Mouse (Mus musculus) C2C12 (cell line): ENCODE results near the gene Mafb.

Source experiments
- CTCF ChIP-seq: IDR thresholded peaks from one replicate; pipeline ENCODE4 v1.5.1; 2011; ENCODE audit not compliant: control insufficient read depth, insufficient read depth, insufficient read length
- MYOG ChIP-seq: IDR thresholded peaks from one replicate; pipeline ENCODE4 v1.6.1; 2011; ENCODE audit not compliant: control insufficient read depth, insufficient read length; ENCODE audit errors: extremely low read depth
- USF1 ChIP-seq: IDR thresholded peaks from one replicate; pipeline ENCODE4 v1.6.1; 2011; ENCODE audit warnings: low read depth, mild to moderate bottlenecking, control low read depth, moderate library complexity

DNA sequence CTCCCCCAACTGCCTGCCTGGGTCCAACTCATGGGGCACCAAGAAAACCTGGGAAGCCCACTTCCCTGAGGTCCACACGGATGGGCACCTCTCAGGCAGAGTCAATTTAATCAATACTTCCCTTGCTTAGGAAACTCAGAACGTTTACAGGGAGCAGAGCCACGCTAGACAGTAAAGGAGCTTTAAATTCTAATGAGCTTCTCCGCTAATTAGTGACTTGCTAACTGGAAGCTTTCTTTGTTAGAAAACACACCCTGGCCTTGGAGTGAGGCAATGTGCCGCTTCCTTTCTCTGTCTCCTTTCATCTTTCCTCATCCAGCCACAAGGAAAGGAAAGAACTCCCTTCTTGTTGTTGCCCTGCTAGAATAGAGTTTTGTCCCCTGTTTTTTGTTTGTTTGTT, 21.7 kb upstream of the Mafb start:
- TF ChIP-seq CTCF = no peak
- TF ChIP-seq MYOG = no peak
- no peak for TF ChIP-seq USF1
